Mouse (Mus musculus) lung, postnatal 0 days (tissue): ENCODE data around the gene Akirin1.

ENCODE experiments used
- CTCF ChIP-seq: IDR thresholded peaks from 2 replicates; pipeline ENCODE4 v1.5.1; 2016; ENCODE audit warnings: antibody characterized with exemption, mild to moderate bottlenecking
- EP300 ChIP-seq: IDR thresholded peaks from 2 replicates; pipeline ENCODE4 v1.6.1; 2016; ENCODE audit warnings: antibody characterized with exemption, mild to moderate bottlenecking, control low read depth

GRCm38 (mm10) chr4:123685506-123686242 is 64.5 kb downstream of the Akirin1 start:
- TF ChIP-seq CTCF, result no peak
- no peak for TF ChIP-seq EP300
